Mouse (Mus musculus): ENCODE measurements around the gene Cldnd1. TPM values are rescaled to one million over a fixed set of nuclear protein-coding genes. Genes with fewer than 3 reads are reported as not detected.

The Cldnd1 gene
- polyA plus RNA-seq, 1 experiment = 136 TPM

DNA sequence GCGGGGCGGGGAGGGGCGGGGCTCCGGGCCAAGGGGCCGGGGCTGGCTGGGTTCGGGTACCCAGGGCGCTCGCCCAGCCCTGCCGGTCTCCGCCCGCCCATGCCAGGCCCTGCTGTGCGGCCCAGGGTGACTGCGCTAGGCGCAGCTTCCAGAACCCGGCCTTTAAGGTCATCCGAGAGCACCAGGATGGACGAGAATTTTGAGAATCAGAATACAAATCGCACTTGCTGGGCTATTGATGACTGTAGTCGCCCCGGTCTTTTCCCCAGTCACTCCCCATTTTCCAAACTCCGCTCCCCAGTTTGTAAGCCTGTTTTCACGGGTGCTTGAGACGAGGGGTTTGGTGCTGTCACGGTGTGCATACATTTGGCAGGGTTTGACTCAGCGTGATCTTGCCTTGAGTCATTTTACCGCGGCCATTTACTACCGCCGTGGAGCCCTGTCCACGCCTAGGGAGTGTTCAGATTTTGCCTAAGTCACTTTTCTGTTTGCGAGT lies 514 bp downstream of the Cldnd1 start:
- peak overlapping the region; percentile 90 for H3K4me3 ChIP-seq (ENCODE audit: insufficient read depth, low read length)
- H3K27ac ChIP-seq (ENCODE audit: insufficient read depth, low read length) = no peak overlapping the region
- peaks cover 3% of the 10 kb centered on the region; the same call in 1 of the 2 replicates for H3K4me1 ChIP-seq (ENCODE audit: control insufficient read depth, insufficient read depth, low read length)
- TF ChIP-seq POLR2A (IDR thresholded peaks at IDR 0.05; ENCODE audit: extremely low read depth, insufficient read depth, low read length) (no peak), CTCF (IDR thresholded peaks at IDR 0.05; ENCODE audit: extremely low read depth, insufficient read depth, low read length) (no peak)

DNA sequence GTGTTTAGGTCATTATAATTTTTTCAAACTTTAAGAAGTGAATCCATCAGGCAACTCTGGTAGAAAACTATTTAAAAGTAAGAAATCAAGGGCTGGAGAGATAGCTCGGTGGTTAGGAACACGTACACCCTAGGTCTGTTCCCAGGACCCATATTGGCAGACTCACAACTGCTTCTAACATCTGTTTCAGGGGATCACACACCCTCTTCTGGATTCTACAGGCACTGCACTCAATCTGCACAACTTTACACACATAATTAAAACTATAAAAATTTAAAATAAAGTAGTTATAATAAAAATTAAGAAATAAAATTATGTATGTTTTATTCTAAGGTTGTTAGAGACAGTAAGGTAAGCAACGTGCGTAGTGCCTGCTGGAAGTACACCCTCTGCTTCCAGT lies 10.5 kb downstream of the Cldnd1 start:
- Histone ChIP-seq H3K4me3 (ENCODE audit: insufficient read depth, low read length) (no peak overlapping the region), H3K27ac (ENCODE audit: insufficient read depth, low read length) (no peak overlapping the region), H3K4me1 (ENCODE audit: control insufficient read depth, insufficient read depth, low read length) (no peaks in the 10 kb centered on the region)
- TF ChIP-seq POLR2A (IDR thresholded peaks at IDR 0.05; ENCODE audit: extremely low read depth, insufficient read depth, low read length) (no peak), CTCF (IDR thresholded peaks at IDR 0.05; ENCODE audit: extremely low read depth, insufficient read depth, low read length) (no peak)

DNA sequence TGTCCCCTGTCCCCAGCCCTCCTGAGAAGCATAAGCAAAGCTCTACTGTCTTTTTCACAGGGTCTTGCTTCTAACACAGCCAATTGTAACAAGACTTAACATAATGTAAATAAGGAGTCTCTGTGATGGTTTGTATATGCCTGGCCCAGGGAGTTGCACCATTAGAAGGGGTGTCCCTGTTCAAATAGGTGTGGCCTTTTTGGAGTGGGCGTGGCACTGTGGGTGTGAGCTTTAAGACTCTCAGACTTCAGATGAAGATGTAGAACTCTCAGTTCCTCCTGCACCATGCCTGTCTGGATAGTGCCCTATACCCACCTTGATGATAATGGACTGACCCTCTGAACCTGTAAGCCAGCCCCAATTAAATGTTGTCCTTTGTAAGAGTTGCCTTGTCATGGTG lies 11.1 kb downstream of the Cldnd1 start:
- Histone ChIP-seq H3K4me3 (ENCODE audit: insufficient read depth, low read length) (no peak overlapping the region), H3K4me1 (ENCODE audit: control insufficient read depth, insufficient read depth, low read length) (no peaks in the 10 kb centered on the region), H3K27ac (ENCODE audit: insufficient read depth, low read length) (no peak overlapping the region)
- TF ChIP-seq POLR2A (IDR thresholded peaks at IDR 0.05; ENCODE audit: extremely low read depth, insufficient read depth, low read length) = no peak
- TF ChIP-seq CTCF (IDR thresholded peaks at IDR 0.05; ENCODE audit: extremely low read depth, insufficient read depth, low read length) = no peak

DNA sequence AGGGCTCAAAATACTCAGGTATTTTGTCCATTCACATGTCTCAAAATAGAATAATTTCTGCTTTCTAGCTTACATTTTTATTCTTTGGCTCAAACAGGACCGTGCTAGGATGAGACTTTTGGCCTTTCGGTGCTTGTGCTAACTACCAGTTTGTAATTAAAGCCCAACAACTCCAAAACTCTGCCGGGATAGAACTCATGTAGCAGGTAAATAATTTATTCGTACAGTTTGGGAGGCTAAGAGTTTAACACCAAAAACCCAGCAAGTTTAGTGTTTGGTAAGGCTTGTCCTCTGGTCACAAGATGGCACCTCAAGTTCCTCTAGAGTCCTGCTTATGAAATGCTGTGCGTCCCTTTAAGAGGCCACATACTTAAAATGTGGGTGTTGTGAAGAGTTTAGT lies 13.0 kb downstream of the Cldnd1 start:
- TF ChIP-seq POLR2A (IDR thresholded peaks at IDR 0.05; ENCODE audit: extremely low read depth, insufficient read depth, low read length) (no peak), CTCF (IDR thresholded peaks at IDR 0.05; ENCODE audit: extremely low read depth, insufficient read depth, low read length) (no peak)
- H3K4me3 ChIP-seq (ENCODE audit: insufficient read depth, low read length) = no peak overlapping the region

DNA sequence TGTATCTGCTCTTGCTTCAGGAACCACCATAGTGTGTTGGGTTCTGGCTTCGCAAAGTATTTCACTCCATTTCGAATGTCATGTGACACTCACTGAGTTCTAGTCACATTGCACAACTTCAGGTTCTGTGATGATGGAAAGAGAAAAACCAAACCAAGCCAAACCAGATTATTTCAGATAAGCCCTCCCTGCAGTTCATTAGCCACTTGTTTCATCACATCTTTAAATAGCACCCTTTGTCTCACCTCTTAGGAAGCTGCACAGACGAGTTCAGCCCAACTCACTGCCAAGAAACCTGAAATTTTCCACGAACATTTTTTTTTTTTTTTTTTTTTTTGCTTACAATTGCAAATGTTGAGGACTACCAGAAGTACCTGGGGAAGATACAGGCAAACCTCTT lies 19.0 kb downstream of the Cldnd1 start:
- Histone ChIP-seq H3K4me3 (ENCODE audit: insufficient read depth, low read length) (no peak overlapping the region), H3K27ac (ENCODE audit: insufficient read depth, low read length) (no peak overlapping the region), H3K4me1 (ENCODE audit: control insufficient read depth, insufficient read depth, low read length) (no peaks in the 10 kb centered on the region)
- TF ChIP-seq CTCF (IDR thresholded peaks at IDR 0.05; ENCODE audit: extremely low read depth, insufficient read depth, low read length) (no peak), POLR2A (IDR thresholded peaks at IDR 0.05; ENCODE audit: extremely low read depth, insufficient read depth, low read length) (no peak)

More for the DNA sequence above, 13.0 kb downstream of the Cldnd1 start:
- H3K27ac ChIP-seq (ENCODE audit: insufficient read depth, low read length) = no peak overlapping the region
- H3K4me1 ChIP-seq (ENCODE audit: control insufficient read depth, insufficient read depth, low read length) = no peaks in the 10 kb centered on the region

DNA sequence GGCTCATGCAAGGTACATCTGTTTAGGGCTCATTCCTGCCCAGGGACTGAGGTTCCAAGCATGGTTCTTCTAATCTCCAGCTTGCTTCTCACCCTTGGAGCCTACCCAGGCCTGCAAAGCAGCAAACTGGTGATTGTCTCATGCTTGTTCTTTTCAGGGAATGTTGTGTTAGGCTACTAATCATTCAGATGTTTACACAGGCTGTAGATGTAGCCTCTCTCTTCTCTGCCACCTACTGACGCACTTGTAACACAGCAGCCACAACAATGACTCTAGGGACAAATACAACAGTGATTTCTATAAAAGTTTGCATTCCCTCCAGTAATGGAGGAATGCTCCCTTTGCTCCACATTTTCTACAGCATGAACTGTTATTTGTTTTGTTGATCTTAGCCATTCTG lies 23.6 kb downstream of the Cldnd1 start:
- TF ChIP-seq POLR2A (IDR thresholded peaks at IDR 0.05; ENCODE audit: extremely low read depth, insufficient read depth, low read length) = no peak
- TF ChIP-seq CTCF (IDR thresholded peaks at IDR 0.05; ENCODE audit: extremely low read depth, insufficient read depth, low read length) = peak; percentile 24; the same call in 1 of the 2 replicates
- no peaks in the 10 kb centered on the region for H3K4me1 ChIP-seq (ENCODE audit: control insufficient read depth, insufficient read depth, low read length)
- no peak overlapping the region for H3K4me3 ChIP-seq (ENCODE audit: insufficient read depth, low read length)
- H3K27ac ChIP-seq (ENCODE audit: insufficient read depth, low read length) = no peak overlapping the region

DNA sequence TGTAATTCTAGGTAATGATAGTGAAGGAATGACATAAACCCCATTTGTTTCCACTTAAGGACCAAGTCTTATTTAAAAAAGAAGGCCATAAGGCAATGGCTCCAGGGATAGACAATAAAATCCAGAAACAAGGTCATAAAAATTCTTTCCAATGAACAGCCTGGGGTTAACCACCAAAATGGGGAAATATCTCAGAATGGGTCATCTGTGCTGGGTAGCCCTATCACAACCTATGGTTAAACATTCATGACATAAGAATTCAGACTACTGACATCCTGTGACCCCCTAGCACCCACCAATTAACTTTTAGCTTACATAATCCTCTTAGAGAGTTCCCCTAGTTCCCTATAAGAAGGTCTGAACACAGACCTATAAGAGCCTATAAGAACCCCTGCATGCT lies 28.5 kb downstream of the Cldnd1 start:
- Histone ChIP-seq H3K27ac (ENCODE audit: insufficient read depth, low read length) (no peak overlapping the region), H3K4me3 (ENCODE audit: insufficient read depth, low read length) (no peak overlapping the region), H3K4me1 (ENCODE audit: control insufficient read depth, insufficient read depth, low read length) (no peaks in the 10 kb centered on the region)
- no peak for TF ChIP-seq CTCF (IDR thresholded peaks at IDR 0.05; ENCODE audit: extremely low read depth, insufficient read depth, low read length)
- TF ChIP-seq POLR2A (IDR thresholded peaks at IDR 0.05; ENCODE audit: extremely low read depth, insufficient read depth, low read length) = no peak

DNA sequence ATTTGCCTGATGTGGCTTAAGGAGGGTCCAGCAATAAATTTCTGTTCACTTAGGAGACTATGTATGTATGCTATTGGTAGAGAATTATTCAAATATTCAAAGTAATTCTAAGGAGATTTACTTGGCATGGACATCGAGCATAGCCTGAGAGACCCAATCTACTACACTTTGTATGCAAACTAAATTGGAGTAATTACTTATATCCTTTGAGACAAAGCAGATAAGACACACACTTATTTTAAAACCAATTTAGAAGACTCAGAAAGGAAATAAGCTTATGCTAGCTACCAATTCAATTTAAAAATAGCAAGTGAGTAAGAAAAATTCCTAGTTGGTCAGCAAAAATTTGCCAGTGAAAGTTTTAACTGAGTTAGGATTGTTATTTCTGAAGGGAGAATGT lies 35.4 kb downstream of the Cldnd1 start, which contains the start of gene Olfr172:
Gene Olfr172, minus strand, starts transcription at position 101 of the 400 bp plus-strand sequence.
- no peak within 1 kb of the TSS for H3K4me3 ChIP-seq (ENCODE audit: insufficient read depth, low read length)
- TF ChIP-seq CTCF (IDR thresholded peaks at IDR 0.05; ENCODE audit: extremely low read depth, insufficient read depth, low read length) = no peak
- no peak for TF ChIP-seq POLR2A (IDR thresholded peaks at IDR 0.05; ENCODE audit: extremely low read depth, insufficient read depth, low read length)
- no peaks in the 10 kb centered on the region for H3K4me1 ChIP-seq (ENCODE audit: control insufficient read depth, insufficient read depth, low read length)
- H3K27ac ChIP-seq (ENCODE audit: insufficient read depth, low read length) = no peak within 1 kb of the TSS

Other genes with a start within 250 kb of the Cldnd1 start
- 18.7 and 20.1 TPM in 2 replicates for gene St3gal6, start 203.7 kb upstream of the Cldnd1 start, polyA plus RNA-seq (2012; rRNA removed)
- 0.17 TPM in 1 of 2 replicates, not detected in the other for gene Gm813, start 110.9 kb upstream of the Cldnd1 start, polyA plus RNA-seq (2012; rRNA removed)
- gene E330017A01Rik, start 89.2 kb upstream of the Cldnd1 start, polyA plus RNA-seq (2012; rRNA removed) = not detected in 2 replicates
- 37.1 and 40.6 TPM in 2 replicates for gene Cpox, start 57.6 kb upstream of the Cldnd1 start, polyA plus RNA-seq (2012; rRNA removed)
- gene Gpr15, start 8.8 kb upstream of the Cldnd1 start, polyA plus RNA-seq (2012; rRNA removed) = not detected in 2 replicates
- gene Olfr172, start 35.3 kb downstream of the Cldnd1 start, polyA plus RNA-seq (2012; rRNA removed) = not detected in 2 replicates
- gene Olfr173, start 72.4 kb downstream of the Cldnd1 start, polyA plus RNA-seq (2012; rRNA removed) = not detected in 2 replicates
- gene Olfr175-ps1, start 98.9 kb downstream of the Cldnd1 start, polyA plus RNA-seq (2012; rRNA removed) = not detected in 2 replicates
- not detected in 2 replicates for gene Olfr177, start 146.9 kb downstream of the Cldnd1 start, polyA plus RNA-seq (2012; rRNA removed)
- gene Olfr178, start 164.2 kb downstream of the Cldnd1 start, polyA plus RNA-seq (2012; rRNA removed) = not detected in 2 replicates
- gene Olfr181, start 200.8 kb downstream of the Cldnd1 start, polyA plus RNA-seq (2012; rRNA removed) = not detected in 2 replicates
- not detected in 2 replicates for gene Olfr180, start 201.5 kb downstream of the Cldnd1 start, polyA plus RNA-seq (2012; rRNA removed)

Data from cortical plate, adult 2 months (tissue).